Mouse (Mus musculus) midbrain, embryonic 10.5 days (tissue): ENCODE data around the gene Cped1. TPM values are rescaled to one million over a fixed set of nuclear protein-coding genes. Genes with fewer than 3 reads are reported as not detected.

ENCODE experiments used
- DNase-seq: peaks from one replicate; pipeline ENCODE4 v3.0.0-alpha.2; 2017; ENCODE audit warnings: low spot score
- H3K27ac ChIP-seq: fragments of 300-500 bp; sonication (generic); replicated peaks from 2 replicates; pipeline ENCODE4 v1.5.1; 2016; ENCODE audit warnings: mild to moderate bottlenecking
- H3K27me3 ChIP-seq: fragments of 300-500 bp; sonication (generic); 2 replicates; pipeline ENCODE4 v1.6.1; 2016; ENCODE audit warnings: low read depth, mild to moderate bottlenecking; ENCODE audit not compliant: poor library complexity, severe bottlenecking
- H3K36me3 ChIP-seq: fragments of 300-500 bp; sonication (generic); 2 replicates; pipeline ENCODE4 v1.6.1; 2016; ENCODE audit warnings: mild to moderate bottlenecking, moderate library complexity
- H3K4me1 ChIP-seq: fragments of 300-500 bp; sonication (generic); 2 replicates; pipeline ENCODE4 v1.6.1; 2016
- H3K4me3 ChIP-seq: fragments of 300-500 bp; sonication (generic); 2 replicates; pipeline ENCODE4 v1.5.1; 2016; ENCODE audit warnings: mild to moderate bottlenecking, moderate library complexity
- H3K9me3 ChIP-seq: fragments of 300-500 bp; sonication (generic); replicated peaks from 2 replicates; pipeline ENCODE4 v1.6.1; 2016; ENCODE audit warnings: mild to moderate bottlenecking
- WGBS: fragments of 180-500 bp; shearing (Covaris S2); methylation state at CpG from one replicate; pipeline ENCODE4 v1.1.7; 2016; 5-methylcytosine and 5-hydroxymethylcytosine counted together
- polyA plus RNA-seq: library from polyadenylated mRNA; unstranded; fragments of >200 nt; fragmentation: Nextera tagmentation; extraction: Ambion mirVana; gene quantifications from 2 replicates; pipeline ENCODE4 v1.2.1, GENCODE M21; 2016

Gene Cped1
- polyA plus RNA-seq, 1 experiment from 2014 or later, result 10.4 TPM

DNA sequence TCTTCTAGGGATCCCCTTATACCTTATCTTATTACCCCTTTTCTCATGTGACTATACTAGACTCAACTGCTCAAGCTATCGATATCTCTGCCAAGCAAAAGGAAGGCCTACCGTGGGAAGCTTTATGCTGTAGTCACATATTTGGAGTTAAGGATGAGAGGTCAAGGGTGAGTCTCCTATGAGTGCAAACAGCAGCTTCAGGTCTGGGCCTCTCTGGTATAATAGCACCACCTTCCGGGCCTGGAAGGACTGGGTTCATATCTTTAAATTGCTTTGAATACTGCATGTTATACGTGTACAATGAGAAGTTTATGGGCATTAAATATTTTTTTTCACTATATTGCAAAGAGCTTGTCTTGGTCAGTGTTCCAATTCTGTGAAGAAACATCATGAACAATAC lies 87.0 kb downstream of the Cped1 start:
- no peaks in the 10 kb centered on the region for H3K27me3 ChIP-seq
- H3K4me1 ChIP-seq, result no peaks in the 10 kb centered on the region
- 83% methylated on average over 4 of the region's 4 CpGs for WGBS
- no peaks in the 10 kb centered on the region for H3K9me3 ChIP-seq
- H3K36me3 ChIP-seq, result no peaks in the 10 kb centered on the region
- H3K4me3 ChIP-seq, result no peak overlapping the region
- DNase-seq, result no peak
- H3K27ac ChIP-seq, result no peak overlapping the region

DNA sequence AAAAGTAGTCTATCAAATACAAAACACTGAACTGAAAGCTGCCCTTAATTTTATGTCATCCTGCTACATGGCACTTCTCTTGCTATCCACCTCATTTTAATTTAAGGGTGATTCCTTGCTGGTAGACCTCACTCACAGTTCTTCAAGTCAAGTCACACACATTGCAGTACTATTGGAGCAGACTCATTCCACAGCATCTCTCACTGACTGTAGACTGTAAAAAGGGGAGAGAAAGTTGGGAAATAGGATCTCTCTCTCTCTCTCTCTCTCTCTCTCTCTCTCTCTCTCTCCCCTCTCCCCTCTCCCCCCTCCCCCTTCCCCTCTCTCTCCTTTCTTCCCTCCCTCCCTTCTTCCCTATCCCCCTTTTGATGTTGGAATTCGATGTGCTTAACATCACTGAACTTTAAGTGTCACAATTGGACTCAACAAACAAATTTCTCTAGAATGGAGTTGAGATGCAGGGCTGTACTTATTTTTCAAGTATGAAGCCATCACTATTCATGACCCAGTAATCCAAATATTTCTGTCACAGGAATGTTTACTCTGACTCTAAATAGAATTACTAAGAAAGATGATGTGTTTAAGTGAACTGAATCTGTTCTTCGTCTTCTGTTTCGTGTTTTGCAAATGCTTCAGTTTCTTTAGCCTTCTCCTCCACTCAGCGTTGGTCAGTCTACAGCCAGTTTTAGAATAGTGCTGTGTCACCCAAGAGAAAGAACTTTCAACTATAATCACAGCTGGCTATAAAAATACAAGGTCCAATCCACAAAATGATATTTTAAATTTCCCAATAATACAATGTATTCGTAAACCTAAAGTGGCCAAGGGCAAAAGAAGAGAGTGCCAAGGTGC lies 88.7 kb downstream of the Cped1 start:
- H3K27ac ChIP-seq, result no peak overlapping the region
- no peak overlapping the region for H3K4me3 ChIP-seq
- no peaks in the 10 kb centered on the region for H3K27me3 ChIP-seq
- no peaks in the 10 kb centered on the region for H3K4me1 ChIP-seq
- 87% methylated on average over 5 of the region's 5 CpGs for WGBS
- no peak for DNase-seq
- no peaks in the 10 kb centered on the region for H3K36me3 ChIP-seq
- no peaks in the 10 kb centered on the region for H3K9me3 ChIP-seq

DNA sequence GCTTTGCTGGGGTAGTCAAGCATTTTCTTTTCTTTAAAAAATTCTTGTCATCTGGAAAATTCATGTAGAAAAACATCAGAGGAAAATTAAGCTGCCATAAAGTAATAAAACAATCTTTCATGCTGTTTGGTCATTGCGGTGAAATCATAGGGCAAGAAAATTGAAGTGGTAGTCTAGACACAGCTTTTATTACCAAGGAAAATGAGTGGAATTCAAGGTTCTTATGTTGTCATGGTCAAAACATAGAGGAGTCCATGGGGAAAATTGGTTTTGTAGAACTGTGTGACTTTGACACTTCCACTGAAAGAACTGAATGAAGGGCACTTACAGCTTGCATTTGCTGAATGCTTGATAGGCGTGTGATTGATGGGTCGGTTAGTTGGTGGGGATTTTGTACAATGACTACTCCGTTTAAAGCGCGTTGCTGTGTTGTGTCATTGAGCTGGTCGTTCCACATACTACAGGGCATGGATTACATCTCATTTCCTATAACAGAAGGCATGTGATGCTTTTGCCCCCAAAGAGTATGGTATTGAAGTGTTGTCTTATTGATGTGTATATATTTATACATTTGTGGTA lies 93.1 kb downstream of the Cped1 start:
- WGBS, result 88% methylated on average over 7 of the region's 7 CpGs
- Histone ChIP-seq H3K27ac (no peak overlapping the region), H3K36me3 (no peaks in the 10 kb centered on the region), H3K27me3 (no peaks in the 10 kb centered on the region), H3K4me3 (no peak overlapping the region), H3K4me1 (no peaks in the 10 kb centered on the region), H3K9me3 (no peaks in the 10 kb centered on the region)
- DNase-seq, result no peak

DNA sequence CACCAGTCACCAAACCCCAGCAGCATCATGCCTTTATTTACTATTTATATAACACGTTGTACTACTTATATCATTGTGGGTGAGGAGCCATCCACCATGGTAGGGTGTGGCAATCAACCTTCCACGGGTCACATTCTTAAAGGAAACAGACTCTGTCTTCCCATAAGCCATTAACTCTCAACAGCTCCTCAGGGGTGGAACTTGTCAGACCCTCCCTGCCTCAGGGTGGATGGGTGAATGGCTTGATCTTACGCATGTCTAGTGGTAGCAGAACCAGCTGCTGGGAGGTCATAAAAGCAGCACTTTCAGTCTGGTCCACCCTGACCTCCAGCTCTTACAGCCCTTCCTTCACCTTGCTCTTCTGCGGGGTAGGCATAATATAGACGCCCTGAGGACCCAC lies 100.3 kb downstream of the Cped1 start:
- H3K9me3 ChIP-seq, result no peaks in the 10 kb centered on the region
- no peaks in the 10 kb centered on the region for H3K27me3 ChIP-seq
- H3K4me1 ChIP-seq, result no peaks in the 10 kb centered on the region
- no peak overlapping the region for H3K4me3 ChIP-seq
- H3K27ac ChIP-seq, result no peak overlapping the region
- no peak for DNase-seq
- WGBS, result 89% methylated on average over 5 of the region's 5 CpGs
- H3K36me3 ChIP-seq, result no peaks in the 10 kb centered on the region

DNA sequence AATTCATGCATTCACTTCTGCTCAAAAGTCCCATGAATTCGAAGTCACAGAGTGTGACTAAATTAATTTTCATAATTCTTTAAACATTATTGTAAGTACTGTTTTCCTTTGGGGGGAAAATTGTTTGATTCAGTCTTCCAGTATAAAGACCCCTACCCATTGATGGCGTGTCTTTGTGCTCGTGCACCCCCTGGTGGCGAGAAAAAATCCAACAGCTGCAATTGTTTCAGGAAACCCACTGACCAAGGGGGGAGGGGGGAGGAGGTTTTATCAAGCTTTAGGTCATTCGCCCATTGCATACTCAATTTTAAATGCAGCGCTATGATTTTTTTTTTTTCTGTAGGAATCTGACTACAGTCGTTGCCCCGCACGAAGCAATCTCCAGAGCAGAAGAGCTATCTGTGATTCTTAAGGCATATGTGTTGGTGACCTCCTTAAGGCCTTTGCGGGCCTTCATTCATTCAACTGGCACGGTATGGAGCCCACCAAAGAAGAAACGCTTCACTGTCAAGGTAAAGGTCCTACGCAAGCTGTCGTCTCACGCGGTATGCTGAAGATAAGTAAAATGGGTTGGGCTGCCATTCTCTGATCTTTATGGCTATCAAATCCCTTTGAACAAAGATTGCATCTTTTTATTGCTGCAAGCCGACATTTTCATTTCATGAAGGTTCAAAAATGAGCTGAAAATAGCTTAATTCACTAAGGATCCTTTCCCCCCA lies 102.8 kb downstream of the Cped1 start:
- no peak overlapping the region for H3K27ac ChIP-seq
- H3K9me3 ChIP-seq, result no peaks in the 10 kb centered on the region
- no peak overlapping the region for H3K4me3 ChIP-seq
- peak; percentile 61 for DNase-seq
- no peaks in the 10 kb centered on the region for H3K27me3 ChIP-seq
- no peaks in the 10 kb centered on the region for H3K4me1 ChIP-seq
- H3K36me3 ChIP-seq, result no peaks in the 10 kb centered on the region
- WGBS, result 53% methylated on average over 17 of the region's 17 CpGs

DNA sequence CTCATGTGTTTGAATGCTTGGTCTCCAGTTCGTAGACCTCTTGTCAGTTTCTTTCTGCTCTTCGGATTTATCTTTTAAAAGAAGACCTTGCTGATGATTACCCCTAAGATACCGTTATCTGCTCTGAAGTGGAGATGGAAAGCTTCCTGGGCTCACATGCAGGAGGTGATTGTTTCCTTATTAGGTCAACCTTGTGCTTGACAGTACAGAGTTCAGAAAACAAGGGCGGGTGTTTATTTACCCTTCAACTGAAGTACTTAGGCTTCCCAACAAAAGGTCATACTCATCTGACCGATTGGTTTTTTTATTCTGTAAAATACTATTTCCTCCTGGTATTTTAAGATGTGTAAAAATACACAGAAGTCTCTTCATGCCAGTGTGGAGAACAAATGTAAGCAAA lies 106.1 kb downstream of the Cped1 start:
- no peaks in the 10 kb centered on the region for H3K9me3 ChIP-seq
- 86% methylated on average over 5 of the region's 5 CpGs for WGBS
- no peaks in the 10 kb centered on the region for H3K36me3 ChIP-seq
- DNase-seq, result no peak
- no peak overlapping the region for H3K4me3 ChIP-seq
- H3K27me3 ChIP-seq, result no peaks in the 10 kb centered on the region
- no peak overlapping the region for H3K27ac ChIP-seq
- H3K4me1 ChIP-seq, result no peaks in the 10 kb centered on the region

DNA sequence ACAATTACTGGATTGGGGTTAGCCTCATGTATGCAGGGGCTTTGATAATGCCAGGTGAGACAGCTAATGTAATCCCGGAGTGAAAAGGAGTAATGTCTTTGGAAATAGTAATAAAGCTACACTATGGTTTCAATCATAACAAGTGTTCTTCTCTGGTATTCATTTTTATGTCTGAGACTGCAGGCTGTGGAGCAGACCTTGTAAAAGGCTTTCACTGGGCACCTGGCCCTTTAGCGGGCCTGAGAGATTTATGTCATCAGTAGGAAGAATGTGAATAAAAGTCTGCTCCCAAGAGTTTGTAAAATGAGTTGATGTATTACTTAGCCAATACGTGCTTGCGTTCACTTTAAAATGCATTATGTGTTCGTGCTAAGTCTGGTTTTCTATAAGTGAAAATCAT lies 108.1 kb downstream of the Cped1 start:
- no peaks in the 10 kb centered on the region for H3K27me3 ChIP-seq
- no peaks in the 10 kb centered on the region for H3K36me3 ChIP-seq
- H3K27ac ChIP-seq, result no peak overlapping the region
- WGBS, result 92% methylated on average over 5 of the region's 5 CpGs
- no peak overlapping the region for H3K4me3 ChIP-seq
- DNase-seq, result no peak
- H3K9me3 ChIP-seq, result no peaks in the 10 kb centered on the region
- H3K4me1 ChIP-seq, result no peaks in the 10 kb centered on the region

DNA sequence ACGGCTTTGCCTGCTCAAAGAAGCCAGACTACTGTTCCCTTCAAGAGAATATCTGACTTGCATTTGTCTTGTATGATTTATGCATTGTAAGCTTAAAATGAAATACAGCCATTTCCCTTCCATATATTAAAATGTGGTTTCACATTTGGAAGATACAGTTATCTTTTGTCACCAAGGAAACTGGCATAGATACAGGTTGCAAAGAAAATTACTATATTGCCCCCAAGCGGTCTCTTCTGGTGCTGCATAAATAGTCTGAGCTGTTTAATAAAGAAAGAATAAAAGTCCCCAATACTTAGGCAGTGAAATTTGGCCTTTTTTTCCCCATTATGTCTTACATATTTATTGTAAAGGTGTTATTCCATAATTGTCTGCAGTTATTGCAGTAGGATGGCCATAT lies 112.0 kb downstream of the Cped1 start:
- no peak for DNase-seq
- Histone ChIP-seq H3K27ac (no peak overlapping the region), H3K27me3 (peaks cover 3% of the 10 kb centered on the region; the same call in 1 of the 2 replicates), H3K9me3 (no peaks in the 10 kb centered on the region), H3K36me3 (no peaks in the 10 kb centered on the region), H3K4me1 (no peaks in the 10 kb centered on the region), H3K4me3 (no peak overlapping the region)
- WGBS, result 46% methylated on average over 2 of the region's 2 CpGs

DNA sequence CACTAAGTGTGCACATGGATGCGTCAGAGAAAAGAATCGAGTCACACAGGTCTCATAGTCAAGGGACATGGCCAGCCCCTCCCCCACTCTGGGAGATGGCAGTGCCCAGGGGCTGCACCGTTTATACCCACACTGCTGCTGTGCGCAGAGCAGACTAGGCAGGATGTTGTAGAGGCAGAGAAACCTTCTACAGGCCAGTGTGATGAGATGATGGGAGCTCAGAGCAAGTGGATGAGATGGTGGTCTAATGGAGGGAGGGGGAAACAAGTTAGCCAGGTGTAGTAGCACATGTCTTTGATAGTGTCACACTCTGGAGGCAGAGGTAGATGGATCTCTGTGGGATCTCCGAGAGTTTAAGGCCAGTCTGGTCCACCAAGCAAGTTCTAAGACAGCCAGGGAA lies 114.1 kb downstream of the Cped1 start:
- H3K9me3 ChIP-seq, result no peaks in the 10 kb centered on the region
- DNase-seq, result no peak
- H3K4me1 ChIP-seq, result peaks cover 3% of the 10 kb centered on the region; the same call in 1 of the 2 replicates
- H3K27ac ChIP-seq, result no peak overlapping the region
- H3K27me3 ChIP-seq, result peaks cover 7% of the 10 kb centered on the region; the same call in 1 of the 2 replicates
- no peak overlapping the region for H3K4me3 ChIP-seq
- 81% methylated on average over 5 of the region's 5 CpGs for WGBS
- no peaks in the 10 kb centered on the region for H3K36me3 ChIP-seq

DNA sequence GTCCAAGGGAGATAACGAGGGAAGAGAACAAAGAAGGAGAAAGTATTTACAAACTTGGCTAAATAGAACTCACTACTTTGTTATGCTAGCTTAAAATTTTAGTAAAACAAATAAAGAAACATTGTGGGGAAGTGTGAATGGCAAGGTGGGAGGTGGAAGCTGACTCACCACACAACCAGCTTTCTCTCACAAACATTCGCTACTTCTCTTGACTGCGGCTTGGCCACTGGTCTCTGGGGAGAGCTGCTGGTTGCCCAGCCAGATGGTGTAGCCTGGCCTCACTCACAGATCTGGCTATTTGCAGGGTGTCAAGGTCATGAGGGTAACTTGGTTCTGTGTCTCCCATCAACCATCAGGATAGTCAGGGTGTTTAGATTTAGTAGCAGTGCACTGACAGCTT lies 116.2 kb downstream of the Cped1 start:
- Histone ChIP-seq H3K4me1 (peaks cover 3% of the 10 kb centered on the region; the same call in 1 of the 2 replicates), H3K9me3 (no peaks in the 10 kb centered on the region), H3K36me3 (no peaks in the 10 kb centered on the region), H3K4me3 (no peak overlapping the region), H3K27me3 (peaks cover 12% of the 10 kb centered on the region; the same call in 1 of the 2 replicates), H3K27ac (no peak overlapping the region)
- DNase-seq, result no peak
- 77% methylated on average over 3 of the region's 3 CpGs for WGBS

DNA sequence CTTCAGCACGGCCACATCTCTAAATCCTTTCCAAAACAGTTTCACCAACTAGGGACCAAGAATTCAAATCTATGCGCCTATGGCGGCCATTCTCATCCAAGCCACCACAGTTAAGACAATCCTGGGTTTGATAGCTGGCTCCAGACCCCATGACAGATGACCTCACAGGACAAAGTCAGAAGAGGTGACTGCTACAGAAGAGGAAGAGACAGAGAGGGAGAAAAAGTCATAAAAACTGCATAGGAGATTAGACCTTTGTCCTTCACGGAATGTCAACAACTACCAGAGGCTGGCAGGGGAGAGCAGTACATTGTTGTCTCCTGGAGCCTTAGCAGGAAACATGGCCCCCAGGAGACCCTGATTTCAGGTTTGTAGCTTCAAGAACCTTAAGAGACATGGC lies 117.0 kb downstream of the Cped1 start:
- H3K4me3 ChIP-seq, result no peak overlapping the region
- H3K4me1 ChIP-seq, result peaks cover 3% of the 10 kb centered on the region; the same call in 1 of the 2 replicates
- no peaks in the 10 kb centered on the region for H3K9me3 ChIP-seq
- no peak for DNase-seq
- H3K27ac ChIP-seq, result no peak overlapping the region
- WGBS, result 89% methylated on average over 4 of the region's 4 CpGs
- peaks cover 12% of the 10 kb centered on the region; the same call in 1 of the 2 replicates for H3K27me3 ChIP-seq
- H3K36me3 ChIP-seq, result no peaks in the 10 kb centered on the region

DNA sequence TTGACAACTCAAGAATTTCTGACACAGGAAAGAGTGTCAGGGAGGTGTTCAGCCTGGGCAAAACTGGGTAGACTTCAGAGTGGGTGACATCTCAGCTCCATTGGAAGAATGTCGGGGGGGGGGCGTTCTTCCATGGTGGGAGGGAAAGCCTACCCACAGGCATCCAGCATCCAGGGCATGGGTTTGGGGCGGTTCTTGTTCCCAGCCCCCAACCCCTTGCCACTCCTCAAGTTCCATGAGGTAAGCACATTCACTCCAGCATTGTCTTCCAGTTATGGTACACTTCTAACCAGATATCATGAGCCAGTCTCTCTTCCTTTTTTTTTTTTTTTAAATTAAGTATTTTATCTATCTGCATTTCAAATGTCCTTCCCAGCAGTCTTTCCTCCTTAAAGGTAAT lies 118.0 kb downstream of the Cped1 start:
- Histone ChIP-seq H3K4me1 (peaks cover 3% of the 10 kb centered on the region; the same call in 1 of the 2 replicates), H3K27me3 (peaks cover 12% of the 10 kb centered on the region; the same call in 1 of the 2 replicates), H3K9me3 (no peaks in the 10 kb centered on the region), H3K4me3 (no peak overlapping the region), H3K36me3 (no peaks in the 10 kb centered on the region), H3K27ac (no peak overlapping the region)
- no peak for DNase-seq
- WGBS, result 77% methylated on average over 3 of the region's 3 CpGs

DNA sequence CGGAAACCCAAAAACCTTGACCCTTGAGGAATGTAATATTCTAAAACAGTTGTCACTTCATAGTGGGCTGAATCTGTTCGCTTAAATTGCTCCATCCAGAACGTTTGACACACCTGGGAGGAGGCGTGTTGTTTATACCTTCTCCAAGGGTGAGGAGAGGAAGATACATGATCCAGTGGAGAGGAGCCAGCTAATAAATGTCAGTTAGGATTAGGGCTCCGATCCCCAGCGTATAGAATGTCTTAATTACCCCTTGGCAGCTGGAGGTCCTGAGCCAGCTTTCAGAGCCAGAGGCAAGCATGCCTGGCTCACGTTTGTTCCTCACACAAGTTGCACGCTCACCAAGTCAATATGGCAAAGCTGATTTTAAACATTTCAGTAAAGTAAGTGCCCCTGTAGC lies 118.5 kb downstream of the Cped1 start:
- WGBS, result 30% methylated on average over 8 of the region's 8 CpGs
- peaks cover 12% of the 10 kb centered on the region; the same call in 1 of the 2 replicates for H3K27me3 ChIP-seq
- no peak overlapping the region for H3K4me3 ChIP-seq
- peak; percentile 23 for DNase-seq
- H3K4me1 ChIP-seq, result peaks cover 3% of the 10 kb centered on the region; the same call in 1 of the 2 replicates
- H3K36me3 ChIP-seq, result no peaks in the 10 kb centered on the region
- no peaks in the 10 kb centered on the region for H3K9me3 ChIP-seq
- no peak overlapping the region for H3K27ac ChIP-seq
